Mouse (Mus musculus) granulocyte monocyte progenitor cell, adult 5-6 weeks (primary cell): ENCODE measurements around the gene Fbxo31. TPM values are rescaled to one million over a fixed set of nuclear protein-coding genes. Genes with fewer than 3 reads are reported as not detected.
A peak's percentile ranks its signal among the peaks of the same experiment; 100 is the strongest.

Experiments used
- ATAC-seq: replicated peaks from 2 replicates; pipeline ENCODE4 v1.8.0; 2016; ENCODE audit warnings: mild to moderate bottlenecking, moderate TSS enrichment, inconsistent platforms; ENCODE audit not compliant: poor library complexity, severe bottlenecking
- total RNA-seq, 2 experiments: library from RNA; stranded (forward) in 1 of 2; stranded (reverse) in 1 of 2; fragments of 200-712, 200-1000 nt in 1 of 2; fragments of >200 nt in 1 of 2; fragmentation: Nextera tagmentation in 1 of 2; gene quantifications; 2 replicates each; pipeline ENCODE4 v1.2.3; 2014 to 2017

Fbxo31 gene
- total RNA-seq, 2 experiments from 2014 or later: 6.8 to 7.8 TPM

DNA sequence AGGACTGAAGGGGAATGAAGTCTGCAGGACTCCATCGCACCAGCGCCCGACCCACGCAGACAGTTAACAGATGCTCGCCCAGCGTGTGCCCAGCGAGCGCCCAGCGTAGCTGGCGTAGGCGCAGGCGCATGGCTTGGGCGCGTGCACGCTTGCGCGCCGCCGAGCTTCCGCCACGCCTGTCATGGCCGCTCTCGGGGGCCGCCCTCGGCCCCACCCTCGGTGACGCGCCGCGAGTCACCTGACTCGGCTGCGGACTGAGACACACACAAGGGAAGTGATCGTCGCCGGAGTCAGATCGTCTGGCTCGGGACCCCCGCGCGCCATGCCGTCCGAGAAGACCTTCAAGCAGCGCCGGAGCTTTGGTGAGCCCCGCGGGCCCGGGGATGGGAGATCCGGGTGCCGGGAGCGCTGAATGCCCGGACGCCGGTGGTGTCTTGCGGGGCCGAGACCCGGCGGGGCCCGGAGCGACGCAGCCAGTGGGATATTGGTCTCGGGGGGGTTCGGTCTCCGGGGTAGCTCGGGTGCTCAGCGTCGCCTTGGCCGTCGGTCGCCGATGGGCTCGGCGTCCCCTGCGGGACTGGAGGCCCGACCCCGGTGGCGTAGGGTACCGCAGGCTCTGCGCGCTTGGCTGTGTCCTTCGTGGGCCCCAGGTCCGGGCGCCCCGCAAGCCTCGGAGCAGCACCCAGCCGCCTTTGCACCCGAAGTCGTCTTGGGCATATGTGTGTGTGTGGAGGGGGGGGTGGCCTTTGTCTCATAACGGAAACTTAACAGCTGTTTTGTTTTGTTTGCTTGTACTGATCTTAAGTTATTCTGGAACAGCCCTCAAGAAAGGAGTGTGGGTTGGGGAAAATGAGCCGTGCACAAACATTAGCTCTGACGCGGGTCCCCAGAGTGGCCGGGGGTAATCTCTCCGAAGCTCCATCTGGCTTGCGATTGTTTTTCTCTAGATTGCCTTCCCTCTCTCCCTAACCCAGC lies 11.9 kb upstream of the Fbxo31 start, which contains the start of gene Map1lc3b:
TSS of gene Map1lc3b (plus strand) at position 159 of the 975 bp plus-strand sequence.
- peak; percentile 75 for ATAC-seq

DNA sequence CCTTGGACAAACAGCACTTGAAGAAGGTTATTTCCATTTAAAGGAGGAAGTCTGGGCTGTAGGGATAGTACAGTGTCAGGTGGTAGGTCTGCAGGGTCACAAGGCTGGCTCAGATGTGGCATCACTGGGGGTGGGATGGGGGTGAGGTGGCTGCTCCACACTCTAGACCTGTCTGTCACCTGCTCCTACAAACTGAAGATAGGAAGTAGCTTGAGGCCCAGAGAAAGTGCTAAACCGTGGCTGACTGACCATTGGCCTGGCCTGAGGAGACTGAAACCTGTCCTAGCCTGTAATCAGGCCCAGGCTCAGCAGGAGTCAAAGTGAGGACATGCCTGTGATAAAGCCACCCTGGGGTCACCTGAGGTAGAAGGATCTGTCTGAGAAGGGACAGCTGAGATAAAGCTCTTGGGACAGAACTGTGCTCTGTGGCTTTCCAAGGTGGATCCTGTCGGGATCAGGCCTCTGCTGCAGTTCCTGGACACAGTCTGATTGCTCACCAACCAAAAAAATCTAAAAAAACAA lies 10.7 kb upstream of the Fbxo31 start:
- no peak for ATAC-seq

DNA sequence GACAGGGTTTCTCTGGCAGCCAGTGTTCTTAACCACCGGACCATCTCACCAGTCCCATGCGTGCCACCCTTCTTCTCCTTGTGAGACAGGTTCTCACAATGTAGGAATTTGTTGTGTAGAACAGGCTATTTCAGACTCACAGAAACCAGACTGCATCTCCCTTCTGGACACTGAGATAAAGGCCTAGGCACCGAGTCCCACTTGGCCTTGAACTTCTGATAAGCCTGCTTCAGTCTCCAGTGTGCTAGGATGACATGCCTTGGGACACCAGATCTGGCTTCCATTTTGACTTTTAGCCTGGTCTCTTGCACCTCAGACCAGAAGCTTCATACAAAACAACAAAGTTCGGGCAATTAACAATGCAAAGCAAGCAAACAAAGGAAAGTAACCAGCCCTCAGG lies 10.1 kb upstream of the Fbxo31 start:
- no peak for ATAC-seq

DNA sequence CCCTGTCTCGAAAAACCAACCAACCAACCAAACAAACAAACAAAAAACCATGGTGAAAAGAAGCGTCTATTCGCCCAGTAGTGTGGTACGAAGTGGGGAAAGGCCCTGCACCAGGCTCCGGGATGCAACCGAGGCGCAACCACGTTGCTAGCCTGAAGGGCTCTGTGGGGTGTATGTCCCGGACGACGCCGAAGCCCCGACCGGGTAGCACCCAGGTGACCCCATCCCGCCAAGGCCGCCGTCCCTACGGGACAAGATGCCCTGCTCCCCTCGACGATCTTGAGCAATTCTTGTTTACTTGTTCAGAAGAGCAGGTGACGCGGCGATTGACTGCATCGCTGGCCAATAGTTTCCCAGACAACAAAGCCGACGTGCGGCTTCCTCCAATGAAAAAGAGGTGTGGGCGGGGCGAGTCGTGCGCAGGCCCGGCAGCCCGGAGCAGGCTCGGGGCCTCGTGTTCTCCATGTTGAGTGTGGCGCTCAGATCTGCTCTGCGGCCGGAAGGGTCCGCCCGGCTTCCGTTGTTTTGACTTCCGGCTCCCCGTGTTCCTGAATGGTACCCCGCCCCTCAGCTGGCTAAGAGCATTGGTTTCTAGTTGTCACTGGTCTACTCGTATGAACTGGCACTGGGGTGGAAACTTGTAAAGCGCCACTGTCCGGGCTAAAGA lies 6.7 kb upstream of the Fbxo31 start:
- peak; percentile 87 for ATAC-seq

DNA sequence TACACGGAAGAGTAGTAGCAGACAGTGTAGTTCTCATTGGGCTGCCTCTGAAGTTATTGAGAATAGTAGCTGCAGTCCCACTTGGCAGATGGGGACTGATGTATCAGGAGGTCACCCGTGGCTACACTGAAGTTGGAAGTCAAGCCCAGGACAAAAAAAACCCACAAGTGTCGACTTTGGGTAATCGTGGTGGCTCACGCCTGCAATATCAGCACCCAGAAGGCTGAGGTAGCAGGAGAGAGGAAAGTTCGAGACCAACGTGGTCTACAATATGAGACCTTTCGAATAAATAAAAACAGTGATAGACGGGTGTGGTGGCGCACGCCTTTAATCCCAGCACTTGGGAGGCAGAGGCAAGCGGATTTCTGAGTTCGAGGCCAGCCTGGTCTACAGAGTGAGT lies 6.1 kb upstream of the Fbxo31 start:
- no peak for ATAC-seq

DNA sequence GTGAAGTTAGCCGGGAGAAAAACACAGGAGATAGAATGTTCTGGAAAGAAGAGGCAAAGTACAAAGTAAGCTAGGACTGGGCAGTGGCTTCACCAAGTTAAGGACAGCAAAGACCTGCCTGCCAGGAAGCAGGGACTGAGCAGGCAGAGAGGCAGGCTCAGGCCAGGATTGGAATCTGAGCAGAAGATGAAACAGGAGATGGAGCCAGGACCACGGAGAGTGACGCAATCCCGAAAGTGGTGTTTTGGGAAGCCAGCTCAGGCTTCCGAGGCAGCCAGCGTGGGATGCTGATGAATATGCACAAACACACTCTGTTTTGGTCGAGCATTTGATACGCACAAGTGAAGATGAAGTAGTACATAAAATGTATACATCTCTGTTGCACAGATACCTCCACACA lies 5.0 kb upstream of the Fbxo31 start:
- ATAC-seq: no peak

DNA sequence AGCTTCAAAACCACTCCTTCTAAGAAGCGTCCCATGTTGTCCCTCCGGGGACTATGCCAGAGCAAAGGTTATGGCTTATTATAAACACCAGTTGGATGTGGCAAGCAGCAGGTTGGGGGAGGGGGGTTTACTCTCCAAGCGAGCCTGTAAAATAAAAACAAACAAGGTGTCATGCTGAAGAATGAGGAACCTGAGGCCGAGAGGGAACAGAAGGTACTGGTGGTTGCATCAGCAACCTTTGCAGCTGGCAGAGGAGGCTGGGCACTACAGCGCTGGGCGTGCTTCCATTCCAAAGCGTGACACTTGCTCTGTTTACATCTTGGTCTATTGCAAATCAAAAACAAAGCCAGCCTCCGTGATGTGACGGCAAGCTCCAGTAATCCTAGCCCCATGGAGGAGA lies 1.9 kb upstream of the Fbxo31 start:
- peak; percentile 42 for ATAC-seq

DNA sequence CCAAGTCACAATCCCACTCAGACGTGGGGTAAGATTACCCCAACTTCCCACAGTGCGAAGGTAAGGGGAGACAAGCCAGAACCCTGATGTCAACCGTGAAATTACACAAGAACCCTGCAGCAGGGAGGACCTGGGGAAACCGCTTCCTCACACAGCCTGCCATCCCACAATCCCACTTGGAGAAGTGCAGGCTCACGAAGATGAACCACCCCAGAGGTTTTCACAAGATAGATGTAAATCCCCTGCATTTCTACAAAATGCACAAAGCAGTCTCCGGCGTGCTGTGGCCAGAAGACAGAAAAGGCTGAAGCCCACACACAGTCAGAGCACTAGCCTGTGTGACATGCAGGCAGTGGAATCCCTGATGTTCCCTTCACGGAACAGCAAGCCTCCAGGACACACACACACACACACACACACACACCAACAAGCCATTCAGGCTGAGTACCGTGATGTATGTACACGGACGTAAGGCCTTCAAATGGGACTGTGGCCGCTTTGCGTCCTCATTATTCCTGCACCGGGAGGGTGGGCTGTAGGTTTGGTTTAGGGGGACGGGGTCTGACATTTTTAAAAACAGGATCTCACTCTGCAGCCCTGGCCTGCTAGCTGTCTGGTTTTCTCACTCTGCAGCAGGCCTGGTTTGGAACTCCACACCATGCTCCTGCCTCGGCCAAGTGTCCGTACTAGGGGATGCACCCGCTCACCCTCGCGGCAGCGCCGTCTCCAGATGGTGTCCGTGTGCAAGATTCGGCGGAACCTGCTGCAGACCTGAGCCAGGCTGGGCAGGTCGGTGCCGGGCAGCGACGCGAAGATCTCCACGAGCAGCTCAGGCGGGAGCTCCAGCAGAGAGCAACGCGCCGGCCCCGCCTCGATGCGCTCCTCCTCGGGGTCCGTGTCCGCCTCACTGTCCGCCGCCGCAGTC lies 593 bp downstream of the Fbxo31 start:
- ATAC-seq: peak; percentile 30

DNA sequence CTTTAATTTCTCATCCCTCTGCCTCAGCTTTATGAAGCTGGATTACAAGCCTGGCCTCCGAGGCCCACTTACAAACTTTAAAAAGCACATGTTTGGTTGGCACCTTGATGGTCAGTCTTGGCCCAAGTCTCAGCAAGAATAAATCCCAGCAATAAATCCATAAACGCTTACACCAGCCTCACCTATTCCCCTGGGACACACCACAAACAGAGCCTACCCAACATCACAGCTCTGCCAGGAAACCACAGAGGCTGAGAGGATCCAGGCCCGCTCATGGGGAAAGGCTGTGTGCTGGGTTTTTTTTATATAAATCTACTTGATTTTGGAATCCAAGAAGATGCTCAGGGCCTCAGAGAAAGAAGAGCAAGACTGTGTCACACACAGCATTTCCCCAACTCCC lies 2.9 kb downstream of the Fbxo31 start:
- ATAC-seq: no peak

DNA sequence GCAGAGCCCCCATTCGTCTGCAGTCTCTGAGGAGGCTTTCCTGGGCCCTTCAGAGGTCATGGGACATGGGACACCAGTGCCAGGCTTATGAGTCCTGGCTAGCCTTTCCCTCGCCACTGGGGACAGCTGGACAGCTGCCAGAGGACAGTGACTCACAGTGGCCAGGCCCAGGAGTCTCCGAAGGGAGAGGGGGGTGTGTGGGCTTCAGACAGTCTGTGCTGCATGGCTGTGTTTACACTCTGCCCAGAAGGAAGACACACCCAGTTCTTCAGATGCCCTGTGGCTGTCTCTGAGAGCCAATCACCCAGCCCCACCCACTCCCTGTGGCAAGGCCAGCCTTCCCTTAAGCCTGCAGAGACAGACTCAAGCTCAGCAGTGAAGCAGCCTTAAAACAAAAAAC lies 5.3 kb downstream of the Fbxo31 start:
- peak; percentile 25 for ATAC-seq

DNA sequence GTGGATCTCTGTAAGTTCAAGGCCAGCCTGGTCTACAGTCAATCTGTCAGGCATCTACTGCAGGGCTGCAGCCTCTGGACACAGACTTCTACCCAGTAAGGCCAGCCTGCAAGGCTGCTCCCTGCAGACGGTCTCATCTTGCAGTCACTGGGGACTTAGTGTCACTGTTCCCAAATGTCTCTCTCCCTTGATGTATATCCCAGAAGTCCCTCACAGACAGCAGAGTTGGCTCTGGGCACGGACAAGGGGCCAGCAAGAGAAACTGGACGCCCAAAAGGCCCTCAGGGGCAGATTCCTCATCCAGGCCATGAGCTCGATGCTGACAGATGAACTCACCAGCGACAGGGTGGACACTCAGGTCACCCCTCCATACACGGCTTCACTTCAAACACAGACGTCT lies 6.5 kb downstream of the Fbxo31 start:
- ATAC-seq: no peak

DNA sequence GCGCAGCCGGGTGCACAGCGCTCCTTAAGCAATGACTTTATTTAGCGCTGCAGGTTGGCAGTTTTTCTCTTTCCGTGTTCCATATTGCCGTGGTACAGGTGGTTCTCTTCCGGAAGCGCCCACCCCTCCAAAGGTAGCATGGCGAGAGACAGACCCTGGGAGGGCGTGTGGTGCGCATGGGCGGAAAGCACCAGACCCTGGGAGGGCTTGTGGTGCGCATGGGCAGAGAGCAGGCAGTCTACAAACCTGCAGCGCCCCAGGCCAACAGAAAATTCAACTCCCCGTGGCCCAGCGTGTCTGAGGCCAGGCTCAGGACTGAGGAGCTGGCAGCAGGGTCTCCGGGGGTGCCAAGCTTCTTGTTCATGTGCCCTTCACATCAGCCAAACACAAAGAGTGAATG lies 7.8 kb downstream of the Fbxo31 start:
- peak; percentile 3; the same call in 1 of the 2 replicates for ATAC-seq

DNA sequence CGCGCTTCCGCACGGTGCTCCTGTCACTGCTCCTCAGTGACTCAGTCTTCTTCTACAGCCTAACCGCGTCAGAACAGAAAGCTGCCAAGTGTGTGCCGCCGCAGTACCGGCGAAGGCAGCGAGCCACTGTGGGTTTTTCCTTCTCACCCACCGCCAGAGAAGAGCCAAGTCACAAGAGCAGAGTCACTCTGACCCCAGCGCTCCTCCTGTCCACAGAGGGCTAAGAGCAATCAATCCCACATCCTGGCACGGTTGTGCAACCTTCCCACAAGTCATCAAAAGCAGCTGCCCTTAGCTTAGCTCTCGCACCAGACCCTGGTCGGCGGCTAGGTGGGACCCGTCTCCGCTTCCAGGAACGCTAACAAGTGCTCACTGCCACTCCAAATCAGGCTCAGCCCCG lies 8.3 kb downstream of the Fbxo31 start:
- ATAC-seq: peak; percentile 91

DNA sequence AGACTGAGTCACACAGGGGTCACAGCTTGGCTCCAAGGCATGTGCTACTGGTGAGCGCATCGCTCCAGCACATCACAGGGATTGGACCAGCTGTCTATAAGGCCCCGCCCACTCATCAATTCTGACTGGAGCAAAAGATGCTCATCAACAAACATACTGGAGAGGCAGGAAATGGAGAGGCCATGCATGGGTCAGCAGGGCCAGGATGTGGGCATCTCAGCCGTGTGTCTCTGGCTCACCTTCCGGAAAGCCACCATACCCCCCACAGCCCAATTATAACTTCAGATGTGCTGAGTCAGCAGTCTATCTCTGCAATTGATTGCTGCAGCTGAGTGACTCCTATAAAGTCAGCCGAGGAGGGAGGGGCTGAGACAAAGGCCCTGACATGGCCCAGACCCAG lies 10.3 kb downstream of the Fbxo31 start:
- ATAC-seq: no peak

DNA sequence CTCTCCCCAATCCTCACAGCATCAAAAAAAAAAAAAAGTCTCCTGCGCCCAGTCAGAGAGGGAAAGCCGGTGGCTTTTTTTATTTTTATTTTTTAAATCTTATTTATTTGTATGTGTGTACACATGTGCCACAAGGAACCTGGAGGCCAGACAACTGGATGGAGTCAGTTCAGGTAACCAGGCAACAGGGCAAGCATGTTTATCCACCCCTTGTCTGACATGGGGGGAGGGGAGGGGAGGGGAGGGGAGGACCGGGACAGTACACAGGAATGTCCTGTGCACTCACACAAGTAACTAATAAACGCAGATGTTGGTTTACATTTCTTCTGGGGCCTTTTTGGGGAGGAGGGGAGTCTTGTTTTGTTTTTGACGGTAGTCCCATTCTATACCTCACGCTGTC lies 14.9 kb downstream of the Fbxo31 start:
- ATAC-seq: no peak

DNA sequence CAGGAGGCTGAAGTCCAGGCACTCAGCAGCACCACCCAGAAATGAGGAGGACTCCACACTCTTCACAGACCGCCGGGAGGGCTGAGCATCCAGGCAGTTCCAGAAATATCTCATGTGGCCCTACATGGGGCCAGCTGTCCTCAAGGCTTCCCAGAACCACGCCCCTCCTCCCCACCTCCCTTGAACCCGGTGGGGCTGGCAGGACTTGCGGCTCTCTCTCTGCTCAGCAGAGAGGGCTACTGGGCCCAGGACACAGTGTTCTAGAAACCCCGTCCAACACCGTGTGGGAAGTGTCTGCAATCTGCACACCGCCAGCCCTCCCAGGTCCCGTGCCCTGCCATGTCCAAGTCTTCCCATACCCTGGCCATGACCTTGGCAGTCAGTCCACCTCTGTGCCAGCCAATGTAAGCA lies 15.7 kb downstream of the Fbxo31 start:
- no peak for ATAC-seq

DNA sequence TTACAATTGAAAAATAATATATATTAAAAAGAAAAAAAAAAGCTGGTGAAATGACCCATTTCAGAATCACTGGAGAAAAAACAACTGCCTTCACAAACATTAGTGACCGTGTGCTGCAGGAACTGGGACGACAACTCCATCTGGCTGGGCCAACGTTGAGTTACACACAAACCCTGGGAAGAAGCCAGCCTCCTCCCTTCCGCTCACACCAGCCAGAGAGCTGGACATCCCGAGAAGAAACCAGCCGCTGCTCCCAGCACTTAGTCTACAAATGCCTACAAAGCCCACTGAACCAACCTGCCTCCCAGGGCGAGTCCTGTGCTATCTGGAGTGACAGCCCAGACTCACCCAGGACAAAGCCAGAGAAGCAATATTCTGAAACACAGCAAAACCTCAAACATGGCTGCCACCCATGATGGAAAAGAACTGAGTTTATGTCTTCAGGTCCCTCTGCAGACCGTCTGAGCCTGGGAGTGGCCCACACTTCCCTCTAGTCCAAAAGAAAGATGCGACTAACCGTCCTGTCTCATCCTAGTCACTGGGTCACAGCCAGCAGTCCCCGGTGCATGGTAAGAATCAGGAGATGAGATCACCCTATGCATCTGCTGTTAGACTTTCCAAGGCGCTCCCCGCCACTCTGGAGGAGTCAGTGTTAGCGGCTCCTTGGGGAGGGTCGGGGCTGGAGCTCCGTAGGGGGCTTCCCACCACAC lies 16.8 kb downstream of the Fbxo31 start:
- ATAC-seq: no peak

DNA sequence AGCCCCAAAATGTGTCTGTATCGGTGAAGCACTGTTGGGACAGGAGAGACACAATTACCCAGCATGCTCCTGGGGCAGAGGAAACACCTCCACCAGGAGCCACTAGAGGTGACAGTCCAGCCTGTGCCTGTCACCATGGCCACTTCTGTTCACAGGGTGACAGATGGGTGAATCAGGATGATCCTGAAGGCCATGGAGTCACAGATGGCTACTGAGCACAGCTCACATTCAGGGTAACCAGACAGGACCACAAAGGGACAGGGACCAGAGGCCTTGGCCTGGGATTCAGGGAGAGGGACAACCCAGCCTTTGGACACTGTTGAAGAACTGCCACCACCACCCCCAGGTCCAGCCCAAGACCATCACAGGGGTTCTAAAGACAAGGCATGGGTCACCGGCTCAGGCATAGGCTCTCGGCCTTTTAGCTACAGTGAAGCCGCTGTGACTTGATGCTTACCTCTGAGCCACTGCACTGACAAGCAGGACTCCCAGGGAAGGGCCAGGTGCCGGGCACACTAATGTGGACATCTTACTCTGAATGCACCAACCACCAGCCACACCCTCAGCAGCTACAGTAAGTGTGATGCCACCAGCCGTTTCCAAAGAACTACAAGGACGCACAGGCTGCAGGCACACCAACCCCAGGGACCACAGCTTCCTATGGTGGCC lies 18.0 kb downstream of the Fbxo31 start:
- no peak for ATAC-seq

DNA sequence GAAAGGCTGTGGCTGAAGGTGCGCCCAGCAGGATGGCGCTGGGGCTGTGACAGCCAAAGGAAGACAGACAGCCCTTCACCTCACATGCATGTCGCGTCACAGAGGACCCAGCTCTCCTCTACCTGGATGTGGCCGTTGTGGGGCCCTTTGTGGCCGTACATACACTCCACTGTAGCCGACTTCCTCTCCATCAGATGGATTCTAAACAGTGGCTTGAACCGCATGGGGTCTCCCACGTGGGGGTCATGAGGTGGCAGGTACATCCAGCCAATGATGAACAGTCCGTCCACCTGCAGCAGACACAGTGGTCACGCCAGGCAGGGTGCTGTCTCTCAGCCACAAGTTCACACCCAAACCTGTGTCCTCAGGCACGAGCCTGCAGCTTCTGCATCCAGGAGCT lies 18.8 kb downstream of the Fbxo31 start:
- ATAC-seq: no peak
